Mouse (Mus musculus) lung, embryonic 14.5 days (tissue): Measurements from ENCODE around the gene Ino80e. TPM values are rescaled to one million over a fixed set of nuclear protein-coding genes. Genes with fewer than 3 reads are reported as not detected.

Experiments
- ATAC-seq: fragments of 200-750 bp; cut with Nextera tagmentation; 2 replicates; pipeline ENCODE4 v1.8.0; 2017; ENCODE audit warnings: mild to moderate bottlenecking, moderate TSS enrichment, moderate library complexity; ENCODE audit not compliant: insufficient read depth
- DNase-seq: peaks from one replicate; pipeline ENCODE4 v3.0.0-alpha.2; 2015
- H3K27ac ChIP-seq: fragments of 300-500 bp; sonication (generic); 2 replicates; pipeline ENCODE4 v1.5.1; 2014; ENCODE audit warnings: low read depth, mild to moderate bottlenecking, moderate library complexity
- H3K27me3 ChIP-seq: fragments of 300-500 bp; sonication (generic); 2 replicates; pipeline ENCODE4 v1.6.1; 2014; ENCODE audit warnings: low read length, control low read depth; ENCODE audit not compliant: insufficient read depth
- H3K36me3 ChIP-seq: fragments of 300-500 bp; sonication (generic); 2 replicates; pipeline ENCODE4 v1.6.1; 2014; ENCODE audit warnings: control low read depth; ENCODE audit not compliant: insufficient read depth
- H3K4me1 ChIP-seq: fragments of 300-500 bp; sonication (generic); 2 replicates; pipeline ENCODE4 v1.6.1; 2014; ENCODE audit warnings: antibody characterized with exemption, control low read depth; ENCODE audit not compliant: insufficient read depth
- H3K4me2 ChIP-seq: fragments of 300-500 bp; sonication (generic); 2 replicates; pipeline ENCODE4 v1.6.1; 2014; ENCODE audit warnings: mild to moderate bottlenecking
- H3K4me3 ChIP-seq: fragments of 300-500 bp; sonication (generic); 2 replicates; pipeline ENCODE4 v1.5.1; 2014; ENCODE audit warnings: low read depth, low read length
- H3K9ac ChIP-seq: fragments of 300-500 bp; sonication (generic); 2 replicates; pipeline ENCODE4 v1.6.1; 2014
- H3K9me3 ChIP-seq: fragments of 300-500 bp; sonication (generic); 2 replicates; pipeline ENCODE4 v1.6.1; 2016; ENCODE audit warnings: low read depth, low read length, control low read depth
- CTCF ChIP-seq: IDR thresholded peaks from 2 replicates; pipeline ENCODE4 v1.5.1; 2016; ENCODE audit warnings: antibody characterized with exemption, low read depth
- WGBS: fragments of 180-500 bp; shearing (Covaris S2); extraction: QIAGEN DNeasy Blood & Tissue Kit; methylation state at CpG from one replicate; pipeline ENCODE4 v1.1.7; 2014; 5-methylcytosine and 5-hydroxymethylcytosine counted together
- polyA plus RNA-seq: library from polyadenylated mRNA; unstranded; fragments of >200 nt; fragmentation: Nextera tagmentation; extraction: Ambion mirVana; gene quantifications from 2 replicates; pipeline ENCODE4 v1.2.1, GENCODE M21; 2014

The Ino80e gene
- polyA plus RNA-seq, 1 experiment from 2014 or later = 92.9 TPM

- 46% methylated on average over 5 of the region's 5 CpGs for WGBS
- peaks cover 18% of the 10 kb centered on the region for H3K4me1 ChIP-seq
- H3K36me3 ChIP-seq = peaks cover 7% of the 10 kb centered on the region; the same call in 1 of the 2 replicates
- H3K4me2 ChIP-seq = peak overlapping the region; percentile 92
- no peak for TF ChIP-seq CTCF
- ATAC-seq = no peak
- no peaks in the 10 kb centered on the region for H3K9me3 ChIP-seq
- H3K4me3 ChIP-seq = peak overlapping the region; percentile 73; the same call in 1 of the 2 replicates
- no peaks in the 10 kb centered on the region for H3K27me3 ChIP-seq
- H3K27ac ChIP-seq = peak overlapping the region; percentile 83
- DNase-seq = no peak
- H3K9ac ChIP-seq = peak overlapping the region; percentile 72
Observed at GRCm38 (mm10) chr7:126809723-126810369, 52.3 kb downstream of the Ino80e start.

GRCm38 (mm10) chr7:126808703-126809455 lies 53.3 kb downstream of the Ino80e start:
- peak; percentile 21; the same call in 1 of the 2 replicates for TF ChIP-seq CTCF
- Histone ChIP-seq H3K9me3 (no peaks in the 10 kb centered on the region), H3K4me2 (peak overlapping the region; percentile 92), H3K4me3 (peak overlapping the region; percentile 73), H3K36me3 (peaks cover 11% of the 10 kb centered on the region; the same call in 1 of the 2 replicates), H3K9ac (peak overlapping the region; percentile 72), H3K27me3 (no peaks in the 10 kb centered on the region), H3K27ac (peak overlapping the region; percentile 83), H3K4me1 (peaks cover 18% of the 10 kb centered on the region)
- WGBS = under 1% methylated on average over 43 of the region's 43 CpGs
- DNase-seq = peak; percentile 97
- peak; percentile 96 for ATAC-seq

- H3K4me1 ChIP-seq = peaks cover 18% of the 10 kb centered on the region
- ATAC-seq = no peak
- no peaks in the 10 kb centered on the region for H3K27me3 ChIP-seq
- H3K4me3 ChIP-seq = peak overlapping the region; percentile 73
- no peaks in the 10 kb centered on the region for H3K9me3 ChIP-seq
- DNase-seq = no peak
- no peak overlapping the region for H3K27ac ChIP-seq
- 54% methylated on average over 4 of the region's 4 CpGs for WGBS
- TF ChIP-seq CTCF = no peak
- H3K4me2 ChIP-seq = peak overlapping the region; percentile 92
- H3K36me3 ChIP-seq = peaks cover 16% of the 10 kb centered on the region; the same call in 1 of the 2 replicates
- H3K9ac ChIP-seq = peak overlapping the region; percentile 72
Observed at GRCm38 (mm10) chr7:126807405-126807804, 54.8 kb downstream of the Ino80e start.

DNA sequence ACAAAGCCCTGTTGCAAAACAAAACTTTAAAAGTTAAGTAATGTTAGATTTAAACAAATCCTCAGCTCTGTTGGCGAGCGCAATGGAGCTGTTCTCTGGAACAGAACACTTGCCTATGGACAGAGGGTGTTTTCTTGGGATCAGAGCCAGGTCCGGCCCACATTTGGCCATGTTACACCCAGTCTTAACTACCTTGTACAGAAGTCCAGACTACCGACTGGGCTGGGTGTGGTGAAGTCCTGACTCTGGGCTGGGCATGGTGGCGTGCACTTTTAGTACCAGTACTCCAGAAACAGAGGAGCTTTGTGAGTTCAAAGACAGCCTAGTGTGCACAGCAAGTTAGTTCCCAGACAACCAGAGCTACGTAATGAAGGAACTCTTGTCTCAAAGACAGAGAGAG lies 55.2 kb downstream of the Ino80e start:
- Histone ChIP-seq H3K36me3 (peaks cover 16% of the 10 kb centered on the region; the same call in 1 of the 2 replicates), H3K4me2 (peak overlapping the region; percentile 10), H3K4me1 (peaks cover 18% of the 10 kb centered on the region), H3K27ac (no peak overlapping the region), H3K4me3 (no peak overlapping the region), H3K9ac (peak overlapping the region; percentile 29), H3K27me3 (no peaks in the 10 kb centered on the region), H3K9me3 (no peaks in the 10 kb centered on the region)
- no peak for ATAC-seq
- no peak for TF ChIP-seq CTCF
- WGBS = 59% methylated on average over 6 of the region's 6 CpGs
- peak; percentile 68 for DNase-seq

- H3K4me3 ChIP-seq = no peak overlapping the region
- TF ChIP-seq CTCF = no peak
- no peak for DNase-seq
- no peaks in the 10 kb centered on the region for H3K27me3 ChIP-seq
- H3K4me1 ChIP-seq = peaks cover 13% of the 10 kb centered on the region
- no peak overlapping the region for H3K4me2 ChIP-seq
- no peak overlapping the region for H3K27ac ChIP-seq
- no peaks in the 10 kb centered on the region for H3K9me3 ChIP-seq
- no peak overlapping the region for H3K9ac ChIP-seq
- peaks cover 16% of the 10 kb centered on the region; the same call in 1 of the 2 replicates for H3K36me3 ChIP-seq
- no peak for ATAC-seq
Observed at GRCm38 (mm10) chr7:126803751-126804150, 58.4 kb downstream of the Ino80e start.

DNA sequence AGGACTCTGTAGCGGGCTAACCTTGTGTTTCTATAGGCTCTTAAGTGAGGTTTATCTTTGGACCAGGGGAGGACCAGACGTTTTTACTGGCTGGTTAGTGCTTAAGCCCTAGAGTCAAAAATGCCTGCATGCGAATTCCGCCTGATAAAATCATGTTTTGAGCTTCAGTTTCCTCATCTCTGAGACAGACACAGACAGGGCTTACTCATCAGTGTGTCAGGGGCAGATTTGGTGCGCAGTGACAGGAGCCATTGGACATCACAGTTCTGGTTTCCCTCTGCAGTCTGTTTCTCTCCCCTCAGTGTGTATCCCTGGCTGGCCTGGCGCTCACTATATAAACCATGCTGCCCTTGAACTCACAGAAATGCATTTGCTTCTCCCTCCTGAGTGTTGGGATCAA lies 59.0 kb downstream of the Ino80e start:
- Histone ChIP-seq H3K4me1 (peaks cover 12% of the 10 kb centered on the region), H3K27ac (no peak overlapping the region), H3K9ac (no peak overlapping the region), H3K4me3 (no peak overlapping the region), H3K36me3 (peaks cover 16% of the 10 kb centered on the region; the same call in 1 of the 2 replicates), H3K4me2 (no peak overlapping the region), H3K27me3 (no peaks in the 10 kb centered on the region), H3K9me3 (no peaks in the 10 kb centered on the region)
- ATAC-seq (no peak), DNase-seq (no peak)
- TF ChIP-seq CTCF = no peak
- WGBS = 82% methylated on average over 6 of the region's 6 CpGs
